Mouse (Mus musculus): ENCODE measurements around the gene Xlr5a.

GRCm38 (mm10) chrX:73333548-73333947 lies 40.8 kb upstream of the Xlr5a start:
- TF ChIP-seq MAX (IDR thresholded peaks at IDR 0.05) (no peak), CTCF (IDR thresholded peaks at IDR 0.05; ENCODE audit: control insufficient read depth, insufficient read depth, insufficient read length) (no peak), USF1 (IDR thresholded peaks at IDR 0.05; ENCODE audit: low read depth) (no peak), CEBPB (IDR thresholded peaks at IDR 0.05; ENCODE audit: low read depth) (no peak)
